Mouse (Mus musculus): Measurements from ENCODE around the gene Ehd2. TPM values are rescaled to one million over a fixed set of nuclear protein-coding genes. Genes with fewer than 3 reads are reported as not detected.
A peak's percentile ranks its signal among the peaks of the same experiment; 100 is the strongest.

The Ehd2 gene
- polyA plus RNA-seq, 1 experiment from 2014 or later: 36.8 TPM

DNA sequence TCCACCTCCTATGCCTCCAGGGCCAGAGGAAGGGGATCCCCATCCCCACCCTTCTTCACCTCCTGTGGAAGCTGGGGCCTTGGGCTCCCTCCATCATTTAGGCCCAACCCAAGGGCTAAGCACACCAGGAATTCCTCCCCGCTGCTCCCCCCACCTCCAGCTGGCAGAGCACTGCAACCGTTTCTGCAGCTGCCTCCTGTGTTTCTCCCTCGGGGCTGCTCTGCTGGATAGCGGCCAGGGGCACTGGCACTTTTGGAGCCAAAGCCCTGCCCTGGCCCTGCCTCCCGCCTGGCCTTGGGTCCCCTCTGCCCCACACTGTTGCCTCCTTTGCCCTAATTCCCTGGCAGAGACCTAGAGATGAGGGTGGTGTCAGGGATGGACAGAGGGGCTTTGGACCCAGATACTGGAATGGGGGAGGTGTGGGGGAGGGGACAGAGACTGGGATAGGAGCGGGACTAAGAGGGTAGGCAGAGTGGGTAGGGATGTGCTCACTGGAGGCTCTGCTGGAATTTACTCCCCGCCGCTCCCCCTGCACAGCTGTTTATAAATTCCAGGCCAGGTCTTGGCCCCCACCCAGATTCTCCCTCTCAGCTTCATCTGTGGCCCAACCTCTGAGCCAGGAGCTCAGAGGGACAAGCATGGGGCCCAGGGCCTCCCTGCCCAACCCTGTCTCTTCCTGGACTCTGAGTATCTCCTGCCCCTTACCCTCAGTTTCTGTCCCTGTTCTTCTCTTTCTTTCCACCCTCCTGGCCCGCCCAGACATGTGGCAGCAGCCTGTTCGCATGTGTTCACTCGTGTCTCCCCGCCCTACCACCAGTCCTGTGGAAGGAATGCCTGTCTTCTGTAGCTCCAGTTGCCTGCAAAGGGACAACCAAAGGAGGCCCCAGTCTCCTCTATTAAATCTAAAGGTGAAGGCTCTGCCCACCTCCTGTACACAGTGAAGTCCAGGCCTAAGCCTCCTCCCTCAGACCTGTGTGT lies 4.8 kb downstream of the Ehd2 start:
- Histone ChIP-seq H3K4me1 (ENCODE audit: insufficient read depth, low read length) (peaks cover 25% of the 10 kb centered on the region), H3K9ac (replicated peaks; ENCODE audit: low read length) (peak overlapping the region; percentile 53)

DNA sequence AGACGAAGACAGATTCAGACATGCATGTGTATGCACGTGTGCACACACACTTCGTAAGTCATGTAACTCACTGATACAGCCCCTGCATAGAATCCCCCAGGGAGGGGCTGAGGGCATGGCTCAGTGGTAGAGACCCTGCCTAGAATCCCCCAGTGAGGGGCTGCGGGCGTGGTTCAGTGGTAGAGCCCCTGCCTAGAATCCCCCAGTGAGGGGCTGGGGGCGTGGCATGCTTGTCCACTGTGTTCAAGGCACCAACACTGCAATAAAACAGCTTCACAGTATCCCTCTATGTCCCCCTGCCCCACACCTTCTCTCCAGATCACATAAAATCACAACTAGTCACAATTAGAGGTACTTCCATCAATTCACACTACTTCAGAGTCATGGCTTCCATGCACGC lies 5.6 kb downstream of the Ehd2 start:
- no peaks in the 10 kb centered on the region for H3K27me3 ChIP-seq (ENCODE audit: insufficient read depth, low read length)
- H3K36me3 ChIP-seq (ENCODE audit: insufficient read depth, low read length): peaks cover 13% of the 10 kb centered on the region
- peaks cover 25% of the 10 kb centered on the region for H3K4me1 ChIP-seq (ENCODE audit: insufficient read depth, low read length)
- H3K9me3 ChIP-seq (ENCODE audit: low read length): no peaks in the 10 kb centered on the region
- no peak; the same call in 1 of the 2 replicates for ATAC-seq (ENCODE audit: low FRiP score, low TSS enrichment)
- H3K4me3 ChIP-seq (ENCODE audit: low read length): no peak overlapping the region
- H3K27ac ChIP-seq (ENCODE audit: low read length): peak overlapping the region; percentile 87
- WGBS: 82% methylated on average over 7 of the region's 7 CpGs
- peak overlapping the region; percentile 30; the same call in 1 of the 2 replicates for H3K4me2 ChIP-seq (replicated peaks; ENCODE audit: low read depth, low read length)
- no peak overlapping the region for H3K9ac ChIP-seq (replicated peaks; ENCODE audit: low read length)

More for the DNA sequence above, 4.8 kb downstream of the Ehd2 start:
- no peaks in the 10 kb centered on the region for H3K9me3 ChIP-seq (ENCODE audit: low read length)
- peaks cover 5% of the 10 kb centered on the region; the same call in 1 of the 2 replicates for H3K36me3 ChIP-seq (ENCODE audit: insufficient read depth, low read length)
- peak overlapping the region; percentile 4; the same call in 1 of the 2 replicates for H3K4me3 ChIP-seq (ENCODE audit: low read length)
- WGBS: 40% methylated on average over 12 of the region's 12 CpGs
- no peaks in the 10 kb centered on the region for H3K27me3 ChIP-seq (ENCODE audit: insufficient read depth, low read length)
- peak overlapping the region; percentile 87 for H3K27ac ChIP-seq (ENCODE audit: low read length)
- peak overlapping the region; percentile 30 for H3K4me2 ChIP-seq (replicated peaks; ENCODE audit: low read depth, low read length)
- peak; percentile 54 for ATAC-seq (ENCODE audit: low FRiP score, low TSS enrichment)

DNA sequence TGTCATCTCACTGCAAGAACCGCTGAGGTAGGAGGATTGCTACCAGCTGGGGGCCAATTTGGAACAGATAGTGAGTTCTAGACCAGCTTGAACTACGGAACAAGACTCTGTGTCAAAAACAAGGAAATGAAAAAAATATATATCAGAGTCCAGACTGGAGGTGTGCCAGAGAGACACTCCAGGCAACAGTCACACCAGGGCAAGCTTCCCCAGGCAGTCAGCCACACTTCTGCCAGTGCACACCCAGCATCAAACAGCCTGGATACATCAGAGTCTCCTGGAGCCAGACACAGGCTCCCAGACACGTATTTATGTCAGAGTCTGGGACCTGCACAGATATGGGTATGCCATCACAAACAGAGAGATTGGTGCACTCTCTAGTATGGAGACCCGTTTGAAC lies 6.1 kb downstream of the Ehd2 start:
- no peaks in the 10 kb centered on the region for H3K27me3 ChIP-seq (ENCODE audit: insufficient read depth, low read length)
- peaks cover 25% of the 10 kb centered on the region for H3K4me1 ChIP-seq (ENCODE audit: insufficient read depth, low read length)
- no peak overlapping the region for H3K4me2 ChIP-seq (replicated peaks; ENCODE audit: low read depth, low read length)
- H3K9me3 ChIP-seq (ENCODE audit: low read length): no peaks in the 10 kb centered on the region
- H3K9ac ChIP-seq (replicated peaks; ENCODE audit: low read length): no peak overlapping the region
- 58% methylated on average over 4 of the region's 4 CpGs for WGBS
- H3K27ac ChIP-seq (ENCODE audit: low read length): peak overlapping the region; percentile 12; the same call in 1 of the 2 replicates
- no peak for ATAC-seq (ENCODE audit: low FRiP score, low TSS enrichment)
- H3K4me3 ChIP-seq (ENCODE audit: low read length): no peak overlapping the region
- H3K36me3 ChIP-seq (ENCODE audit: insufficient read depth, low read length): peaks cover 13% of the 10 kb centered on the region

- peak overlapping the region; percentile 12; the same call in 1 of the 2 replicates for H3K27ac ChIP-seq (ENCODE audit: low read length)
- ATAC-seq (ENCODE audit: low FRiP score, low TSS enrichment): 0 out of 2 replicates have a peak, but pooled peaks have one; percentile 22
- H3K4me3 ChIP-seq (ENCODE audit: low read length): no peak overlapping the region
- H3K9me3 ChIP-seq (ENCODE audit: low read length): no peaks in the 10 kb centered on the region
- no peak overlapping the region for H3K9ac ChIP-seq (replicated peaks; ENCODE audit: low read length)
- H3K4me1 ChIP-seq (ENCODE audit: insufficient read depth, low read length): peaks cover 29% of the 10 kb centered on the region
- WGBS: 40% methylated on average over 4 of the region's 4 CpGs
- no peaks in the 10 kb centered on the region for H3K27me3 ChIP-seq (ENCODE audit: insufficient read depth, low read length)
- H3K36me3 ChIP-seq (ENCODE audit: insufficient read depth, low read length): peaks cover 13% of the 10 kb centered on the region
- no peak overlapping the region for H3K4me2 ChIP-seq (replicated peaks; ENCODE audit: low read depth, low read length)
These were observed 6.7 kb downstream of the Ehd2 start for GRCm38 (mm10) chr7:15960691-15961090.

GRCm38 (mm10) chr7:15956143-15956542 lies 11.2 kb downstream of the Ehd2 start:
- peaks cover 4% of the 10 kb centered on the region; the same call in 1 of the 2 replicates for H3K9me3 ChIP-seq (ENCODE audit: low read length)
- peaks cover 26% of the 10 kb centered on the region for H3K36me3 ChIP-seq (ENCODE audit: insufficient read depth, low read length)
- H3K27me3 ChIP-seq (ENCODE audit: insufficient read depth, low read length): no peaks in the 10 kb centered on the region
- H3K4me1 ChIP-seq (ENCODE audit: insufficient read depth, low read length): peaks cover 11% of the 10 kb centered on the region; the same call in 1 of the 2 replicates
- no peak overlapping the region for H3K9ac ChIP-seq (replicated peaks; ENCODE audit: low read length)
- ATAC-seq (ENCODE audit: low FRiP score, low TSS enrichment): no peak
- H3K4me3 ChIP-seq (ENCODE audit: low read length): no peak overlapping the region
- WGBS: 78% methylated on average over 5 of the region's 5 CpGs
- H3K4me2 ChIP-seq (replicated peaks; ENCODE audit: low read depth, low read length): no peak overlapping the region
- peak overlapping the region; percentile 66 for H3K27ac ChIP-seq (ENCODE audit: low read length)

GRCm38 (mm10) chr7:15955509-15955908 lies 11.9 kb downstream of the Ehd2 start:
- peak overlapping the region; percentile 55 for H3K9ac ChIP-seq (replicated peaks; ENCODE audit: low read length)
- no peaks in the 10 kb centered on the region for H3K27me3 ChIP-seq (ENCODE audit: insufficient read depth, low read length)

DNA sequence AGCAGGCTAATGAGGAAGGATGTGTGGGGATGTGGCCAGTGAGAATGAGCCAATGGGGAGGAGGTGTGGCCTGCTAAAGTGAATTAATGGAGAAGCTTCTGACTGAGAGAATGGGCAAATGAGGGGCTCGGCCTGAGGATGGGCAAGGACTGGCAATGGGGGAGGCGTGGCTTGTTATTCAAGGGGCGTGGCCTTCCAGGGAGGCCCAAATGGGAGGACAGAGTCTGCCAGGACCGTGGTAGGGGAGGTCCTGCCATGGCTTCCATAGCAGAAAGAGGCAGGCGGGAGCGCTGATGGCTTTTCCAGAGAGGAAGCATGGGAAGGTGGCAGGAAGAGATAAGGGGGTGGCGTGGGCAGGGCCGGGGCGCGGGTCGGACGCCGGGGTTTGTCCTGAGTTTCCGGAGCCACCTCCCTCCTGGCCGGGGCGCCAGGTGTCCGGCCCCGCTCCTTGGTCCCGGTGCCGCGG lies 12.4 kb downstream of the Ehd2 start:
- peaks cover 34% of the 10 kb centered on the region for H3K36me3 ChIP-seq (ENCODE audit: insufficient read depth, low read length)
- peak overlapping the region; percentile 55 for H3K9ac ChIP-seq (replicated peaks; ENCODE audit: low read length)
- H3K4me3 ChIP-seq (ENCODE audit: low read length): peak overlapping the region; percentile 42
- 4% methylated on average over 21 of the region's 21 CpGs for WGBS
- peak overlapping the region; percentile 66 for H3K27ac ChIP-seq (ENCODE audit: low read length)
- H3K4me1 ChIP-seq (ENCODE audit: insufficient read depth, low read length): peaks cover 11% of the 10 kb centered on the region; the same call in 1 of the 2 replicates
- peak overlapping the region; percentile 57 for H3K4me2 ChIP-seq (replicated peaks; ENCODE audit: low read depth, low read length)
- H3K27me3 ChIP-seq (ENCODE audit: insufficient read depth, low read length): no peaks in the 10 kb centered on the region
- ATAC-seq (ENCODE audit: low FRiP score, low TSS enrichment): peak; percentile 77
- peaks cover 4% of the 10 kb centered on the region; the same call in 1 of the 2 replicates for H3K9me3 ChIP-seq (ENCODE audit: low read length)

More at GRCm38 (mm10) chr7:15955509-15955908, 11.9 kb downstream of the Ehd2 start:
- Histone ChIP-seq H3K4me2 (replicated peaks; ENCODE audit: low read depth, low read length) (peak overlapping the region; percentile 57), H3K4me1 (ENCODE audit: insufficient read depth, low read length) (peaks cover 11% of the 10 kb centered on the region; the same call in 1 of the 2 replicates), H3K4me3 (ENCODE audit: low read length) (peak overlapping the region; percentile 42), H3K27ac (ENCODE audit: low read length) (peak overlapping the region; percentile 66), H3K9me3 (ENCODE audit: low read length) (peaks cover 4% of the 10 kb centered on the region; the same call in 1 of the 2 replicates), H3K36me3 (ENCODE audit: insufficient read depth, low read length) (peaks cover 29% of the 10 kb centered on the region)
- WGBS: 21% methylated on average over 7 of the region's 7 CpGs
- peak; percentile 40 for ATAC-seq (ENCODE audit: low FRiP score, low TSS enrichment)

DNA sequence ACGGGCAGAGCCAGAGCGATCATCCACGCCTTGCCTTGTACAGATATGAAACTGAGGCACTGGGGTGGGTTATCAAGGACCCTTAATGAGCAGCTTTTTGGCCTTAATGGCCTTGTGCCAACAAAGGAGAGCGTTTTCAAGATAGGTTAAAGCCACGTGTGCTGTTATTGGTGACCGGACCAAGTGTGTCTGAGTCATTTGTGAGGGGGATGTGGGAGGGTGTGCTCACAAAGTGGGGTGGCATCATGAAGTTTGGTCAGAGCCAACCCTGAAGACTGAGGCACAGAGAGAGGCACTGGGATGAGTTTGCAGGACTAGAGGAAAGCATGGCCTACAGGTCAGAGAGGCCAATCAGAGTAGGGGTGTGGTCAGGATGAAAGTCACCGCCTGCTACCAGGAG lies 12.9 kb downstream of the Ehd2 start:
- Histone ChIP-seq H3K4me3 (ENCODE audit: low read length) (no peak overlapping the region), H3K27me3 (ENCODE audit: insufficient read depth, low read length) (no peaks in the 10 kb centered on the region), H3K4me1 (ENCODE audit: insufficient read depth, low read length) (peaks cover 11% of the 10 kb centered on the region; the same call in 1 of the 2 replicates), H3K9ac (replicated peaks; ENCODE audit: low read length) (no peak overlapping the region), H3K36me3 (ENCODE audit: insufficient read depth, low read length) (peaks cover 37% of the 10 kb centered on the region), H3K4me2 (replicated peaks; ENCODE audit: low read depth, low read length) (0 out of 2 replicates have a peak overlapping the region, but pooled peaks have one; percentile 57), H3K9me3 (ENCODE audit: low read length) (peaks cover 4% of the 10 kb centered on the region; the same call in 1 of the 2 replicates), H3K27ac (ENCODE audit: low read length) (peak overlapping the region; percentile 30; the same call in 1 of the 2 replicates)
- 0 out of 2 replicates have a peak, but pooled peaks have one; percentile 5 for ATAC-seq (ENCODE audit: low FRiP score, low TSS enrichment)
- WGBS: 90% methylated on average over 7 of the region's 7 CpGs

GRCm38 (mm10) chr7:15953307-15954074 lies 13.9 kb downstream of the Ehd2 start:
- Histone ChIP-seq H3K36me3 (ENCODE audit: insufficient read depth, low read length) (peaks cover 38% of the 10 kb centered on the region), H3K27me3 (ENCODE audit: insufficient read depth, low read length) (no peaks in the 10 kb centered on the region), H3K9ac (replicated peaks; ENCODE audit: low read length) (no peak overlapping the region), H3K4me3 (ENCODE audit: low read length) (no peak overlapping the region), H3K27ac (ENCODE audit: low read length) (no peak overlapping the region), H3K9me3 (ENCODE audit: low read length) (peaks cover 4% of the 10 kb centered on the region; the same call in 1 of the 2 replicates), H3K4me1 (ENCODE audit: insufficient read depth, low read length) (peaks cover 18% of the 10 kb centered on the region), H3K4me2 (replicated peaks; ENCODE audit: low read depth, low read length) (no peak overlapping the region)
- ATAC-seq (ENCODE audit: low FRiP score, low TSS enrichment): no peak
- WGBS: 90% methylated on average over 13 of the region's 13 CpGs
